Mouse (Mus musculus): ENCODE results near the gene Gm7137.
"Not testable (repeated sequence)": the region's sequence is repeated elsewhere in the genome, so short reads cannot be mapped to it uniquely, and the experiment has no call there.

Gm7137 gene

GRCm38 (mm10) chr10:77752312-77752711, 35.7 kb downstream of the Gm7137 start:
- DNase-seq (ENCODE audit: low read depth, low spot score): not testable (repeated sequence)

GRCm38 (mm10) chr10:77751254-77751653, 36.7 kb downstream of the Gm7137 start, which contains the start of gene Gm9736:
Gm9736 (minus strand) TSS chr10:77751354.
- DNase-seq (ENCODE audit: low read depth, low spot score): not testable (repeated sequence)

GRCm38 (mm10) chr10:77750686-77751085, 37.3 kb downstream of the Gm7137 start:
- DNase-seq (ENCODE audit: low read depth, low spot score): not testable (repeated sequence)

GRCm38 (mm10) chr10:77741924-77742688, 45.9 kb downstream of the Gm7137 start, which contains the start of gene Gm18596:
Gm18596 (minus strand) TSS chr10:77742638.
- not testable (repeated sequence) for DNase-seq (ENCODE audit: low read depth, low spot score)

DNA sequence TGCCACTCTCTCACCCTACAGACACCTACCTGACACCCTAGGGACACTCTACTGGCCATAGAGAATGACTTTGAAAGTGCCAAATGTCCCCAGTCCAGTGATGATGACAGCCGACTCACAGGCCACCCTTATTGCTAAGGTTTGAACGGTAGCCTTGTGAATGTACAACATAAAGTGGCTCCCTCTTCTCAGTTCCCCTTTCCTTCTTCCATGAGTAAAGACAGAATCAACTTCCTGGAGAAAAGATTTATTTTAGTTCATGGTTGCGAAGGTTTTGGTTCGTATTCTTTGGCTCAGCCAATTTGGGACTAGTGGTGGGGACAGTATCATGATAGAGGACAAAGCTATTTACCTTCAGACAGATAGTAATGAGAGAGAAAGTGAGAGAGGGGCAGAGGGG, 49.1 kb downstream of the Gm7137 start:
- no peak for DNase-seq (ENCODE audit: low read depth, low spot score)
